Mouse (Mus musculus) CD4-positive, CD25-positive, alpha-beta regulatory T cell, adult 4 months (primary cell): Measurements from ENCODE around the gene Poc5. TPM values are rescaled to one million over a fixed set of nuclear protein-coding genes. Genes with fewer than 3 reads are reported as not detected.

Experiments used
- ATAC-seq: one replicate; pipeline ENCODE4 v1.8.0; 2017
- polyA plus RNA-seq, 2 experiments: library from polyadenylated mRNA; unstranded; fragments of 100-300 nt; shearing (Covaris generic); gene quantifications; one replicate each; pipeline ENCODE4 v1.2.1; 2017

Gene Poc5
- 10 to 100 TPM; 11.3 to 12.0 TPM for polyA plus RNA-seq

DNA sequence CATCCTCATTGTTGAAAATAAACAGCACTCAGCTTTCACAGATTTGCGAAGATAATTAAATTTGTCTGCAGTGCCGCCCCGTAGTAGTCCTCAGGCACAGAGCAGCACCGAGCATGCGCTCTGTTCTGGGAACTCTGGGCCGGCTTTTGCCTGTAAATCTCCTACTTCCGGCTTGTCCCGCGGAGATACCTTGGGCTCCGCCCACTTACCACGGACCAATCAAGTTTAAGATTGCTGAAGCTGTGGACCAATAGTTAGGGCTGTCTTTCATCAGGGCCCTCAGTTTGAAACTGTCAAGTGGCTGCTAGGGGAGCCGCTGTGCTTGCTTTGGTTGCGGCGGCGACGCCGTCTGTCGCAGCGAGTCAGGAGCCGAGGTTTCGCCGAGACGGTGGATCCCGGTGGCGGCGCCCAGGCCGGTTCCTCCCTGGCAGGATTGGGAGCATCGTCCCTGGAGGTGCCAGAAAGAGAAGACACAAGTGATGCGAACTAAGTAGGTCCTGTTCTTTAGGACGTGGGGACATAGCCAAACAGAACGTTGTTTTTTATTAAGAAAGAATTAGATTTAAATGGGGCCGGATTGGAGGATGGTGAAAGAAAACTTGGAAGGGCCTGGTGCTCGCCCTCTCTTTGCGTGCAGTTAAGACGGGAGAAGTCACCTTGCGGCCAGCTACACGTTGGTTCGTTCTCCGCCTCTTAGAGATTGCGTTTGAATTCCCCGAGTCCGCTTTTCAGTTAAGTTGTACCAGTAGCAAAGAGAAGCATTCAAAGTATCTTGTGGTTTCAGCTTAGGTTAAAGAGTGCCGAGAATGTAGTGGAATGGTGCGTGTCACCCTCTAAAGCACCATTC, at the start of gene Poc5:
TSS of gene Poc5 (plus strand) at position 253 of the 847 bp plus-strand sequence.
- peak; percentile 99 for ATAC-seq

DNA sequence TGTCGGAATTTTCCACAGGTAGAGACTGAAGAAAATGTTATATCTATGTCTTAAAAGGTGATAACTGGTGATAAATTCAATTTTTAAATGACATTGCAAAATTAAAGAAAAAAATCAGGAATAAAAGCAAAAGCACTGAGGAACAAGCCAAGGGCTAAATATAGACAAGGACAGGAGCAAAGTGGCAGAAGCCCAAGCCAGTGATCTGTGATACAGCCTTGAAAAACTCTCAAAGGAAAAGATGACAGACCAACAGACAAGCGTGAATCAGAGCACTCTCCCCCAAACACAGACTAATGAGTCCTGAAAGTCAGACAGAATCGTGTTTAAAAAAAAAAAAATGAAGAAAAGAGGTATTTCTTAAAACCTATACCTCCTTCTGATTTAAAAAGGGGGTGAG, 46.6 kb upstream of the Poc5 start:
- no peak for ATAC-seq

DNA sequence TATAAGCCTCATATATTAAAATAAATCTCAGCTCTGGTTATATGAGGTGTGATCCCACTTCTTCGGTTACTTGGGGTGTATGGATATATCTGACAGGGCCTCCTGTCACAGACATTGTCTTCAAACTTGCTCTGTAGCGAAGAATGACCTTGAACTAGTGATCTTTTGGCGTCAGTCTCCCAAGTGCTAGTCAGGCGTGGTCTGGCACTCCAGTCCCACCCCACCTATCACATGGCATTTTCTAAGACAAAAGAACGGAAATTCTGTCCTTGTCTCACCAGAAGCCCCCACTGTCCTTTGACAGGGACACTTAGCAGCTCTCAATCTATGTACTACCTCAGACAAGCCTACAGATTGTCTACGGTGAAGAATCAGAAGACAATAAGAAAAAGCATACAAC, 43.3 kb upstream of the Poc5 start:
- ATAC-seq: no peak

DNA sequence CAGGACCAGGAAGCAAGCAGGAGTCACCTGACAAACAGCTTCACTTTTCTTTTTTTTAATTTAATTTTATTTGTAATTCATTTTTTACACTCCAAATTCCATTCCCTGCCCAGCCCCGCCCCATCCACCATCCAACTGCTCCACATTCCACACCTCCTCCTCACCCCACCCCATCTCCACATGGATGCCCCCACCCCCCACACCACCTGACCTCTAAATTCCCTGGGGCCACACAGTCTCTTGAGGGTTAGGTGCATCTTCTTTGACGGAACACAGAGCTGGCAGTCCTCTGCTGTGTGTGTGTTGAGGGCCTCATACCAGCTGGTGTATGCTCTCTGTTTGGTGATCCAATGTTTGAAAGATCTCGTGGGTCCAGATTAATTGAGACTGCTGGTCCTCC, 41.5 kb upstream of the Poc5 start:
- no peak for ATAC-seq

DNA sequence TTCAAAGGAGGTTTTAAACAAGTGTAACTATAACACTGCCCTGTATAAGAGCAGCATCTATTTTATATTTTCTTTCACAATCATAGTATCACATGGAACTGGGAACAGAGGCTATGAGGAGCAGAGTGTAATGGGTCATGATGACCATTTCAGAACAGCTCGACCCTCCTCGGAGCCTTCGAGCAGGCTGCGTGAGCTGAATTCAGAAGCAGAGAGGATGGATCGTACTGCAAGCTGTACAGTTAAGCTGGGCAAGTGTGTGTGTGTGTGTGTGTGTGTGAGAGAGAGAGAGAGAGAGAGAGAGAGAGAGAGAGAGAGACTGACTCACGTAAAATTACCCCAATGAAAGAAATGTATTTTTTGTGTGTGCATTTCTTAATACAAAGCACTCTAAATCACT, 37.9 kb upstream of the Poc5 start:
- ATAC-seq: no peak

DNA sequence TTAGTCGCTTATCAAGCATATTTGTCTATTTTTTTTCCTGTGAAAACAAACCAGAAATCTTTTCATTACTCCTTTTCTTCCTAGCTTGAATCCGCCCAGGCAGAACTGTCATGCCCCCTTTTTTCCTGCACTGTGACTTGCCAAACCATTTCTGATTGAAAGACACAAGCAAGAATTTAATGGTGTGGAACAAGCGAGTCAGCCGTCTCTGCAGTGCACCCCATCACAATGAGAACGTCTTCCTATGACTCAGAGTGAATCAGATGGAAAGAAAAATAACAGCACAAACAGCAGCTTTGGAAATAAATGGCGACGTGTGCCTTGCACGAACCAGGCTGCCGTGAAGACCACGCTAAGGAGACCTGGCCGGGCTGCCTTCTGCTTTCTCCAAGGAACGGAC, 36.8 kb upstream of the Poc5 start:
- ATAC-seq: no peak

DNA sequence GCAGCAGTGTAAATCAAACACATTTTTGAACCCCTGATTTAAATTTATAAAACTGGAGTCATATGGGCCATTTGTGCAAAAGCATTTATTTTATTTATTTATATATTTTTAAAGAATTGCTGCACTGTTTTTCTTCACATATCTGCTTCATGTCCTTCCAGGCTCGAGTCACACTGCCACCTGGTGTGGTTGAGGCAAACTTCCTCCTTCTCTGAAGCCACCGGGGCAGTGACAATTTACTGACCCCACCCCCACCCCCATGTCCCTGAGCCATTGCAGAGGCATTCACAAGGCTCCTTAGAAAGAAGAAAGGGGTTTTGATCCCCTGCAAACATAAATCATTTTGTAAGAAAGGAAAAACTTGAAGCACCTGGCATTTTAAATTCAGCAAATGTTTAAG, 12.6 kb upstream of the Poc5 start:
- no peak for ATAC-seq

DNA sequence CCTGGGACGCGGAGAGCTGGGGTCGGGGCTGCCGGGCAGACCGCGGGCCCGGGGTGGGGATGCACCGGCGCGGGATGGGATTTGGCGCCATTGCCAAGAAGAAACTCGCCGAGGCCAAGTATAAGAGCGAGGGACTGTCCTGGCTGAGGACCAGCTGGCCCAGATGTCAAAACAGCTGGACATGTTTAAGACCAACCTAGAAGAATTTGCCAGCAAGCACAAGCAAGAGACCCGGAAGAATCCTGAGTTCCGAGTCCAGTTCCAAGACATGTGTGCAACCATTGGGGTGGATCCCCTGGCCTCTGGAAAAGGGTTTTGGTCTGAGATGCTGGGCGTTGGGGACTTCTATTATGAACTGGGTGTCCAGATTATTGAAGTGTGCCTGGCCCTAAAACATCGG, 11.2 kb upstream of the Poc5 start:
- ATAC-seq: no peak

DNA sequence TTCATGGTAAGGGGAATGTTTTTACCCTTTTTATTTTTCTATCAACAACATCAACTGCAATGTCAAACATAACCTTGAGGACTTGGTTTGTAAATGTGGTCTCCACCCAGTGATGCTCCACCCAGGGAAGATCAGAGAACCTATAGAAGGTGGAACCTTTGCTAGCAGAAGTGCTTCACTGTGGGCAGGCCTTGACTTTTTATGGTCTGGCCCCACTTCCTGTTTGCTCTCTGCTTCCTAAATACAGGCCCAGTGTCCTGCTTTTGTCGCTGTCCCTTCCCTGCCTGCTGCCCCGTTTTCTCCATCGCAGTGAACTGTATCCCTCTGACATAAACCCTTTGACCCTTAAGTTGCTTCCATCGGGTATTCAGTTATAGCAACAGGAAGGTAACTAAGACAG, 10.2 kb upstream of the Poc5 start:
- ATAC-seq: no peak

DNA sequence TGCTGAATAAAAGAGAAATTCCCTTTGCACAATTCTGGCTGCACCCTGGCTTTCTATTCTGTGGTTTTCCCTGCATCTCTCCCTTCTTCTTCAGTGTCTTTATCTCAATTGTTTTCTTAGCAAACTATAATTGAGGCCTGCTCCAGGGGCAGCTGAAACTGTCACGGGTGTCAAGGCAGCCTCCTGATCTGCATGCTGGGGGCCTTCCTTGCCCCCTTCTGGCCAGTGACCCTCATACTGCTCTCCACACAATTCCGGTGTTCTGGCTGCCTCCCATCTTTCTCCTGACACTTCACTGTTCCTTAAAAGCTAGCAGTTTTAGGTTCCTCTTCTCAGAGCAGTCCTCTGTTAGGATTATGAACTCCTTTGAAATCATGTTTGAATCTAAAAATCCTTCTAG, 1.2 kb downstream of the Poc5 start:
- no peak for ATAC-seq

DNA sequence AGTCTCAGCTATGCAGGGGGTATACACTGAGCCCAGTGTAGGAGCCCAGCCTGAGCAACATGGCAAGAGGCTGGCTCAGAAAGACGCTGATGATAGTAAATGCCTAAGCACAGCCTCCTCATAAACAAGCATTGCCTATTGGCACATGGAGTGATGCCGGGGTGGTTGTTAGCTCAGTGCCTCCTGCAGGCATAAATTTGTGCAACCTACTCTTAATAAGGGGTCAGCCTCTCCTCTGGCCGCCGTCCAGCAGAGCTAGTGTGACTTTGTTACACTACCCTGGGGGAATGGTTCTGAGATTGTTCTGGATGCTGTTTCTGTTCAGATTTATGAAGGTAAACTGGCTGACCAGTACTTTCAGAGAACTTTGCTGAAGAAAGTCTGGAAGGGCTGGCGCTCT, 13.2 kb downstream of the Poc5 start:
- ATAC-seq: no peak

DNA sequence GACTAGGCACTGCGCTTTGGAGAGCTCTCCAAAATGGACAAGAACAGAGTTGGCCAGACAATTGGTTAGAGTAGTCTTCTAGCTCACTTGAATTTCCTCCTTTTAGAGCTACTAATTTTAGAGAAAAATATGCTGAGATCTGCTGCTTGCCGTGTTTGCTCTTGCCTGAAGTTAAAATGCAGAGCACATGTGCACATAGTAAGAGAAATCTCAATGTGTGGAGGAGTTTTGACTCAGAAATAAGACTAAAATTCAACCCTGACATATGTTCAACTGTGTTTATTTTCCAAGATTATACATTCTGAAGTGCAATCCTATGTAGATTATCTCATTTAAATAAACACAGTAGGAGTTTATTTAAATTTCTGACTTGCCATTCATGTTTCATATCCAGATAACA, 17.4 kb downstream of the Poc5 start:
- ATAC-seq: no peak

DNA sequence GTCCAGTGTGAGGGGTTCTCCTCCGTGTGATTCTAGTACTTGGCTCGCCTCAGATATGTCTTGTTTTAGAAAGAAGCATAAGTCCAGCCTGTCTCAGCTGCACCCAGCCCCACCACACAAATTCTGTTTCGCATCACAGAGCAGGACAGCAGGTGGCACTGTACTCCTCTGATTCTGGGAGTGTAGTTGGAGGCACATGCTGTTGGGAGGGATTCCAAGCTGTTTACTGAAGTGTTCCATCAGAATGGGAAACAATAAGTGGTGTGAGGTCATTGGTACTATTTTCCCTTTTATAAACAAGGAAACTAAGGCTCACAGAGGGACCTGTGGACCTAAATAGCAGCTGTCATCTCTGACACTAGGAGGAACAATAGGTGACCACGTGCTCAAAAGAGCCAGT, 18.9 kb downstream of the Poc5 start:
- no peak for ATAC-seq

DNA sequence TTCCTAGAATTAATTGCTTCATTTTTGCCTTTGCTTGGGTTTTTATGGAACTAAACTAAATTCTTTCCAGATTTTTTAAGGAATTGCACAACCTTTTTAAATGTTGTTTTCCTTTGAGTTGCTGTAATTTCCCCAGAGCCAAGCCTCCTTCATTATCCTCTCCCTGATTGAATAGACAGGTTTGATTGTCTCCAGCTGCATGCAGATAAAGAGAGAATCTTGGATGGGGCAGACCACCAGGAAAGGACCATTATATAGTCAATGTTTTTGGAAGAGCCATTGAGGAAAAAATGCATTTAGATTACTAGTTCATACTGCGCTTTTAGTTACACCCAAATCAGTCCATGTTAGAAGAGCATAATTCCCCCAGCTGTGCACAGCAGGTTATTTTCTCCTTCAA, 20.7 kb downstream of the Poc5 start:
- no peak for ATAC-seq

DNA sequence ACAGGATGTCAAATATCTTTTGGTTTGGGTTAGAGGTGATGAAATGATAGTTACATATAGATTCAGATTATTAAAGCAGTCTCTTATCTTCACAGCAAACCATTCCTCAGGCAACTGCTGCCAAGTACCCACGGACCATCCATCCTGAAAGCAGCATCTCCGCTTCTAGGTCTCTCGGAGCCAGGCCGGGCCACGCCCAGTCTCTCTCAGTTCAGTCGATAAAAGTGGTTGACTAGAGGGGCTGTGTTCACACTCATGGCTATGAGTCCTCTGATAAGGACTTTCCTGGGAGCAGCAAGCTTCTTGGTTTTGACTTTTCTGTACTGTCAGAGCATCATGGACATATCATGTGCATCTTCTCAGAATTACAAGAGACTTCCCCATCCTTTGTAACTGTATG, 26.3 kb downstream of the Poc5 start:
- ATAC-seq: no peak

DNA sequence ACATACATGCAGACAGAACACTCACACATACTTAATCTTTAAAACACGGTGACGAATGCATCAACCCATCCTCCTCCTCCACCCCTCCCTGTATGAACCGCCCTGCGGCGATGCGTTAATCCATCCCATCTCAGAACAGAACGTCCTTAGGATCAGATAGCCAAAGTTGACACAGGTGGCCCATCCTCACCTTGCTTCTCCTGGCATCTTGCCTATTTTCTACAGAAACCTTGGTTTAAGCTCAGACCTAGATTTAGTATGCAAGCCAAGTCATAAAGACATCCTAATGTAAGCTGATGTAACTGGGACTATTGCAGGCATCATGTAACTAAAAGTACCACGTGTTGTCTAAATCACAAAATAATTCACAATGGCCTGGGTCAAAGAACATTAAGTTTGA, 28.3 kb downstream of the Poc5 start:
- no peak for ATAC-seq

DNA sequence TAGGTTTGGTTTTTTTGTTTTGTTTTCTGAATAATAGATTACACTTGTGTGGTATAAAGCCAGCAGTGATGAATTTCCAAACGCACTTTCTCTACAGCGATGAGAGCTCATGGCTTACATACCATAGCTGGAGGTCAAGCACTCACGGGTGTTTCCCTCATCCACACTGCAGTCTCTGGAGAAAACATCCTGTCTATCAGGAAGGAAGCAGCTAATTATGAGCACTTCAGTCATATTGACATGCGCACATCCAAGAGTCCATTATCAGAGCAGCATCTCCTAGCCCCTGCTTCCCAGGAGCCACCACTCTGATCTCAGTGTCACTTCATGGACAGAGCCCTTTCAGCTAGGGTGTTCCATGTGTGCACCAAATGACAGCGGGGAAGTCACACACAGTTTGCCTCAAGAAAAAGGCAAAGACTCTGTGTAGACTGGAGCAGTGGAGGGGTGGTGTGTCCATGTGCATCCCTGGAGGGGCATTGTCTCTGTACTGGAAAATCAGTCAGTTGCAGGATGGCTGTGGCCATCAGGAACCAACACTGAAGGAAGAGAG, 29.2 kb downstream of the Poc5 start:
- ATAC-seq: no peak

DNA sequence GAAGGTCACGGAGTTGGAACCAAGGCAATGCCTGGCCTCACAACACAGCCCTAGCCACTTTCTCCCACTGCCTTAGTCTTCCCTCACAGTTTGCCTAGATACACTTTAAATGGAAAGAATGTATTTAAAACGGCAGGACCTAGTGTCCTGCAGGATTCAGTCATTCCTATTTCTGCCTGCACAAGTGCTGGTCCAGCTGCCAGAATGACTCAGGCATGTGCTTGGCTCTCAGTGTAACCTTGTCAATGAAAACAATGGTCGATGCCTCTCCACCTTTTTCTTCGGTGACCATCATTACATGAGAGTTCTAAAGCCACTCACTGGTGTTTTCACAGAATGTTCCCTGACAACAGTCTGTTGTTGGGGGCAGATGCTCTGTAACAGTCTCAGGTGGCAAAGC, 30.4 kb downstream of the Poc5 start:
- ATAC-seq: no peak

DNA sequence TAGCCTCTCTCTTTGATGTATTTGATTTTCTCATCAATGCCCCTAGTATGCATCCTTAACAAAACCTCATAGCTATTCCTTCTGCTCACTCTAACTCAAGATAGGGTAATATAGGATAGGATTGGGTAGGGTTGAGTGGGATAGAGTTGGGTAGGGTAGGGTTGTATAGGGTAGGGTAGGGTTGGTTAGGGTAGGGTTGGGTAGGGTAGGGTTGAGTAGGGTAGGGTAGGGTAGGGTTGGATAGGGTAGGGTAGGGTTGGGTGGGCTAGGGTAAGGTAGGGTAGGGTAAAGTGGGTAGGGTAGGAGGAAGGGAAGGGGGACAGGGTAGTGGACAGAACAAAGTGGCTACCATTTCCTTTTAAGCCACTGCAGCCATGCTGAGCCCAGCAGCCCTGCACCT, 33.1 kb downstream of the Poc5 start:
- no peak for ATAC-seq

DNA sequence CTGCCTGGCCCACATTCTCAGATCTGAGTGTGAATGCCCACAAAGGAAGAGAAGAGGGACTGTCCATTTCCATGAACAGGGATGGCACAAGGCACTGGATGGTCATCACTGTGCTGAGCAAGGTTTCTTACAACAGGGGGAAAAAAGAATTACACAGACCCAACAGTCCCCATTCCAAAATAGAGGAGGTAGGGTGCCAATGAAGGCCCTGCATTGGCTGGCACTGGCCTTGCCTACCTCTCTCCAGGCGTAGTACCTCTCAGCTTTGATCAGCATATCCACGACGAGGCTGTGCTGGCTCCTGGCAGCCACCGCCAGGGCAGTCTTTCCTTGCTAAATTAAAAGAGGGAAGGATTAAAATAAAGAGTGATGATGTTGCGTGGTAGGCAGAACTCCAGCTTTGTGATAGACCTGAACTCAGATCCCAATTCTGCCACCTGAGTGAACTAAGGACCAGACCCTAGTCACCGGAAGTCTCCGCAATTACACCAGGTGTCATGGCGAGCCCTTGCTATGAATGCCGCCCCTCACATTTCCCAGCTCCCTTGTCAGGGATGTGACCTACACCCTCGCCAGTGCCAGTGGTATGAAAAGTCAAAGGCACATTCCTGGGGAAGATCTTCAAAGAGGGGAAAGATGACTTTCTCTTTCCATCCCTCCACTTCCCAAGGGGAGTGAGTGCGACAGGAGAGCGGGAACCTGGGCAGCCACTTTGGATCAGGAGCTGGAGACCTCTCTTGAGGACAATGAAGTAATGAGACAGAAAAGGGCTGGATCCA, 36.6 kb downstream of the Poc5 start:
- ATAC-seq: no peak

DNA sequence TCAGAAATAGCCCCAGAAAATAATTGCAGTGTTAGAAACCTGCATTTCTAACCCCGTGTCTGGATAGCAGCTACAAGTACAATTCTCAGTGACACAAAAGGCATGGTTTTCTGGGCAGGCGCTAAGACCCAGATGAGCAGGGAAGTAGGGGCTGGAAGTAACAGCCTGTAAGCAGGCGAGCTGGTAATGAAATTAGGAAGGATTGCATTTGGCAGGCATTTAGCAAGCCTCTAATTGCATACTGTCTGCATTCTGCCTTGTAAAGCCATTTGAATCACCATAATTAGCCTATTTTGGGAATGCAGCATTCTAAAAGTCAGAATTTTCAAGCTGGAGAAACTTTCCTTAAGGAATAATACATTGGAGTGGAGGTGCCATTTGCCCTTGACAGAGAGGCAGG, 38.0 kb downstream of the Poc5 start:
- ATAC-seq: no peak

DNA sequence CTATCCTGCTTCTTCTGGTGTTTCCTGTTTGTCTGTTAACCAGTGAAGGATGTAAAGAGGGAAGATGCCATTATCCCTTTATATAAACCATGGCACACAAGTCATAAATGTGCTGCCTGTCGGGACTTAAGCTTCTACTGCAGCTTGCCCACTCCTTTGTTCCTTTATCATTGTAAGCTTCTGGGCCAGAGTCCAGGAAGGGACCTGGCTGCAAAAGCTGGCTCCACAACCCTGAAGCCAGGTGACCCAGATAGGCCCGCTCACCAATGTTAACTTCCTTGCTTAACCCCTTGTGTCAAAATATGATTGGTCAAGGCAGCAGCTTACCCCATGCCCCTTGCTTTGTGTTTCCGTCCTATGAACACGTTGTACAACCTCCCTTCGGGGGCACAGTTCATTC, 40.4 kb downstream of the Poc5 start:
- ATAC-seq: no peak

DNA sequence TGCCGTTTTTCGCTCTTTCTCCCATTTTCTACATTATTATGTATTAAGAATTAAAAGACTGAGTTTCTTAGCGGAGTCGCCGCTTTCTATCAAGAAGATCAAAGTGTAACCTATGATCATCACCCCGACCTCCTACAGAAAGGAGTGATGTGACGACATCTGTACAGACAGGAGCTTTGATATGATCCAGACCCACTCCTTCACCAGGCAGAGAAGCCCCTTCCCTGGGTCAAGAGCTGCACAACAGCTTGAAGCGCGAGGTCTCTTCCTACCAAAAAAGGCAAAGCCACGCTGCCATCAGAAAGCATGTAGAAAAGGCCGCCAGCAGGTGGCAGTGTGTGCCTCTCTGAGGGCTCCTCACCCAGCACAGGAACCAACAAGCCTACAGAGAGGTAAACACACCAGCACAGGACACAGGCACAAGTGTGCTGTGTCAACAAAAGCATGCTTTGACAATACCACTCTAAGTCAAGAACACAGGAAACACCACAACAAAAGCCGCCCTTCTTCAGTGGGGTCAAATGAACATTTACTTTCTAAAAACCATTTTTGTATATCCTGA, 43.6 kb downstream of the Poc5 start:
- ATAC-seq: peak; percentile 95

DNA sequence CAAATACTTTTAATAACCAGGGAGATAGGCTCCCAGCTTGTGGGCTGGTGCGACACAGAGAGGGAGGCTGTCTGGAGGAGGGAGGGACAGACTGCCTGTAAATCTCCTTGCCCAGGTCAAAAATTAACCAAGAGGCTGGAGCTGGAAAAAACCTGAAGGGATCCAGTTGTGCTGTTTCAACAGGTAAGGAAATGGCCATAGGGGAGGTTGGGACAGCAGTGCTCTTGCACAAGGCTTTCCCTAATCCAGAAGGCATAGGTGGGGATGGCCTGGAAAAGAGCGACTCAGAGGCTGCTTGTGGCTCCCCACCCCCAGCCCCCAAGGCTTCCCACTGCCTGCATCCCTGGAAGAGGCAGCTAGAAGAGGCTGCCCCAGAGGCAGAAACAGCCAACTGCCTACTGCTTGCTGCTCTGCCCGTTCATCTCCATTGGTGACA, 44.3 kb downstream of the Poc5 start:
- no peak for ATAC-seq
